Mouse (Mus musculus) thymus, postnatal 0 days (tissue): ENCODE results near the gene Spin1. TPM values are rescaled to one million over a fixed set of nuclear protein-coding genes. Genes with fewer than 3 reads are reported as not detected.
A peak's percentile ranks its signal among the peaks of the same experiment; 100 is the strongest.
"Not testable (repeated sequence)": the region's sequence is repeated elsewhere in the genome, so short reads cannot be mapped to it uniquely, and the experiment has no call there.

Experiments
- DNase-seq: peaks from one replicate; pipeline ENCODE4 v3.0.0-alpha.2; 2015; ENCODE audit warnings: low spot score
- polyA plus RNA-seq: library from polyadenylated mRNA; unstranded; fragments of >200 nt; fragmentation: Nextera tagmentation; extraction: Ambion mirVana; gene quantifications from 2 replicates; pipeline ENCODE4 v1.2.1, GENCODE M21; 2015

The Spin1 gene
- polyA plus RNA-seq, 1 experiment from 2014 or later = 49.3 TPM

DNA sequence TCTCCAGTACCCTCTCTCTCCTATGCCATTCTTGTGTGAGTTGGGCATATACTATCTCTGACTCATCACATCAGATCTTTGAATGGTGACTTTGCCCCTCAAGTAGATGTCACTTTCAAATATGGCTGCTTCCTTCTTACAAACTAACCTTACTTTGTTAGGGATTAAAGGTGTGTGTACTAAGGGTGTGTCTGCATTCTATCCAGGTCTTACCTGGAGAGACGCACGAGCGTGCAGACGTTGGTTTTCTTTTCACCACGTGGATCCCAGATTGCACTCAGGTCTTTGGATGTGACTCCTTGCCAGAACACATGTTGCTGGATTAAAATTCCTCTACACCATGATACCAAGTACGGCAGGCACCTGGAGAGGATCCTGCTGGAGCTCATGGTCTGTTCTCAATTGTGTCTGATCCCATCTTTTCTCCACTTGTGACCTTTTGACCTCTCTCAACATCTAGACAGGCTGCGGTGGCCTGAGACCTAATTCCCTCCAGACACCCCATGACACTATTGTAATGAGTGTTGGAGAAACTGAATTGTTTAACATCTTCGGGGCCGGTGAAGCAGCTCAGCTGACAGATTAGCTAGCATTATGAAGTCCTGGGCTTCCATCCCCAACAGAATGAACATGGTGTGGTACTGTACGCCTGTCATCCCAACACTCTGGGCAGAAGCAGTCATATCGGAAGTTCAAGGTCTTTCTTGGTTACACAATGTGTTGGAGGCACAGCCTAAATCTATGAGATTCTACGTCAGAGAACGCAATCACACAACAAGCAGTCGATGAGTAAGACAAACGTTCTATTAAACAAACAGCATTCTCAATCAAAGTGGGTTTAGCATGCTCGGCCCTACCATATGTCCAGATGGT lies 6.1 kb upstream of the Spin1 start:
- no peak for DNase-seq

DNA sequence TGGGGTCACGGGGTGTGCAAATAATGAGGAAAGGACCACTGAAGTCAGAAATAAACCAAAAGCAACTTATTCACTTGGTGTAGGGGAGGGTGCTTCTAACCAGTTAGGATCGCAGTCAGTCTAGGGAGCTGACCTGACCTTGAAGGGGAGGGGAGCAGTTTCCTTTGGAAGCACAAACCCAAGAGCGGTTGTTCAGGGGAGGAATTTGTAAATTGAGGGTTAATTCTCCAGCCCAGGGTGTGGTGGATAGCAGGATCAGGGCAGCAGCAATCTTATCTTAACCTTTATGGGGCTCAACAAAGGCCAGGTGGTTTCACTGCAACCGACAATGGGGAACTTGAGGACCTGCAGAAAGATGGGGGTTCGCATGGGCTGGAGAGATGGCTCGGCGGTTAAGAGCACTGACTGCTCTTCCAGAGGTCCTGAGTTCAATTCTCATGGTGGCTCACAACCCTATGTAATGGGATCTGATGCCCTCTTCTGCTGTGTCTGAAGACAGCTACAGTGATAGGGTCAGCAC lies 5.4 kb upstream of the Spin1 start:
- DNase-seq = no peak

DNA sequence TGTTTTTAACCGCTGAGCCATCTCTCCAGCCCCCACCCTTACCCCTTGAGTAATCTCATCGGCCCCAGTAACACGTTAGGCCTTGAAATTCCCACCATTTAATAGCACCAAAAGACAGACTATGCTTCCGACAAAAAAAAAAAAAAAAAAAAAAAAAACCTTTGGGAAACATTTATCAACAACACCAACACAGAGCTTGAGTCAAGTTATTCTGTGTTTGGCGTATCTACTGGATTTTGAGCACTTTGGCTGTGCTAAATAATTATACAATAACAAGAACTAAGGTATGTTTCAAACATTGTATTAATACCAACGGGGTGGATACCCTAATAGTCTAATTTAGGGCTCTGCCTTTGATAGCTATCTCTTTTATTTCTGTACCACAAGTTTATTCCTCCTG lies 4.0 kb upstream of the Spin1 start:
- DNase-seq = no peak

DNA sequence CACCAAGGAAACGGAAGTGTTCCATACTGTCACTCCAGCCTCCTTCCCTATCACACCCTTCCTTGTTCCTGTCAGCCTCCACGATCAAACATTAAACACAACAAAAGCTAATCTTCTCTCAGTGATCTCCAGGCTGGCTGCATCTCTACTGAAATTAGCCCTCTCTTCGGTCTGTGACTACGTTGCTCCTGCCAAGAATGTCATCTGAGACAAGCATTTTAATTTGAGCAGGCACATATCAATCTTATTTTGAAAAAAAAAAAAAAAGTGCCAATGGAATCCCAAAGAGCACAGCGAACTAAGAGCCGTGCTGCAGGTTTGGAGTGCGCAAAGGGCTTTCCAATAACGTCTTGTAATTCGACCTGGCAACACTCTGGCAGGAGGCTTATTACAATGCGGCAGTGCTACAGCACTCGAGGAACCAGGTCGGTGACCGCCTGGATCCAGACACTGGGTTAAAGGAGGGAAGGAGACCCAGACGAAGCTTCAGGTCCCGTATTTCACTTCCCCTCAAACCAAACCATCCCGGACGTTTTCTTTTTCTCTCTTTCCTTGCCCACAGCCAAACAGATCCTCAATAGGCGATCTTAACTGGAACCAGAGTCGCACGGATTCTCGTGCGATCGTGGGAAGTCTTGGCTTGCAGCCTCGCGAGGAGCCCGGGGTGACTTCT lies 984 bp upstream of the Spin1 start:
- no peak for DNase-seq

DNA sequence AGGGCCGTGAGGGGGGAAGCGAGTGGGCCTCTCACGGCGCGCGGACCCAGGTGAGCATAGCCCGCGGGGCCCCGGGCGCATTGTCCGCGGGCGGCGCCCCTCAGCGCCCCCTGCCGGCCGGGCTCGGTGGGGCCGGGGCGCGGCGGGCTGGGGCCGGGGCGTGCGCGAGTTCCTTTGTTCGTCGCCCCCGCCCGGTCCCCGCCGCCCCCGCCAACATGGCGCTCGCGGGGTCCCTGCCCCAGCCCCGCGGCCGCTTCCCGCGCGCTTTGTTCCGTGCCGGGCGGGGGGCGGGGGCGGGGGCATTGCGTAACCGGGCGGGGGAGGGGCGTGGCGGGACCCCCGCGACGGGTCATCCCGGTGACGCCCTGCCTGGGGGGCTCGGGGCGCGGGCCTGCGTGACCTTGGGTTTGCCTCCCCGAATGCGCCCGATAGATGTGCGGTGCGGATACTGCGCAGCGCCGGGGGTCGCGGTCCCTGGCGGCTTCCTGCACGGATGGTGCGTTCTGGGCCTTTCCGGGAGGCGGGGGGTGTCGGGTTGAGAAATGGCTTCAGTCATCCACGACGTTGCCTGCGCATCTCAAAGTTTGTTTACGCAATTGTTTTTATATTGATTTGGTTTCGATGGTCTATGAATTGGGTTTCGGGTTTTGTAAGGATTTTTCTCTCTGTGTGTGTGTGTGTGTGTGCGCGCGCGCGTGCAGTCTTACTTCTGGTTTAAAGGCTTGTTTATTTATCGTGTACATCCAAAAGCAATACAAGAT lies 516 bp downstream of the Spin1 start:
- peak; percentile 76 for DNase-seq

DNA sequence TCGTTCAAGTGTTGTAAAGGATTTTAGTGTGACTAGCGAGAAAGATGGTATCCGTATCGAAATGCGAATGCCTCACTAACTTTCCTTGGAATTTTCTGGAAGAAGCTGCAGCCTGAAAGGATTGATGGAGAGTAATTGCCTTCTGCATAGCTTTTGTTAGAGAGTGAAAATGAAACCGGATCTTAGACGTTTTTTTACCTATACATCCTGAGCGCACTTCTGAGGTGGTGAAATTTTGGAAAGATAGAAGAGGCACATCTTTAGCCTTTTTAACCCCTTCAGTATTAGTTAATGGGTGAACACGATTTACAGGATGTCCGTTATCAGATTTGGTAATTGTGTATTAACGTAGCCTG lies 1.1 kb downstream of the Spin1 start:
- DNase-seq = peak; percentile 45

DNA sequence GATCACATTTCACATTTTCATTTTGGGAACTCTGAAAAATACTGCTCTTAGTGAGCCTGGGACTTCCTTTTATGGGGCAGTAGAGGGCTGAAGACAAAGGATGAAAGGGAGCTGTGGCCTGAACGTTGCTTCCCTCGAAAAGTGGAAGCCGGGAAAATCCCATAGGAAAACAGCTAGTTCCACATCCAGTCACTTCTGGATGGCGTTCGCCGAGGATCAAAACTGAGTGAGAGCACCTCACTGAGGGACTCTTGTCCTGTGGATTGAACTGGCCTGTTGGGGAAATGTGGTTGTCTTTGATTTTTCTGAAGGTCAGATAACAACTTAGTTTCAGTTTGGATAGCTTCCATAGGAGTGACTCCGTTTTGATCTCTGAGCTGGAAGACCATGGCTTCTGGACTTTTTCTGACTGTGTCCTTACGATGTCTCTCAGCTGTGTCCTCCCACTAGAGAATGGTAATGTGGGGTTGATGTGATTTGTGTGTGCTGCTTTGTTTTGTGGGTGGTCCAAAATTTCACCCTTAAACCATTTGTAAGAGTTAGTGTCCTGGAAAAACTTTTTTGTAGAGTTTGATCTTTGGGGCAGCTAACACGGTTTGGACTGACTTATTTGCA lies 2.5 kb downstream of the Spin1 start:
- no peak for DNase-seq

DNA sequence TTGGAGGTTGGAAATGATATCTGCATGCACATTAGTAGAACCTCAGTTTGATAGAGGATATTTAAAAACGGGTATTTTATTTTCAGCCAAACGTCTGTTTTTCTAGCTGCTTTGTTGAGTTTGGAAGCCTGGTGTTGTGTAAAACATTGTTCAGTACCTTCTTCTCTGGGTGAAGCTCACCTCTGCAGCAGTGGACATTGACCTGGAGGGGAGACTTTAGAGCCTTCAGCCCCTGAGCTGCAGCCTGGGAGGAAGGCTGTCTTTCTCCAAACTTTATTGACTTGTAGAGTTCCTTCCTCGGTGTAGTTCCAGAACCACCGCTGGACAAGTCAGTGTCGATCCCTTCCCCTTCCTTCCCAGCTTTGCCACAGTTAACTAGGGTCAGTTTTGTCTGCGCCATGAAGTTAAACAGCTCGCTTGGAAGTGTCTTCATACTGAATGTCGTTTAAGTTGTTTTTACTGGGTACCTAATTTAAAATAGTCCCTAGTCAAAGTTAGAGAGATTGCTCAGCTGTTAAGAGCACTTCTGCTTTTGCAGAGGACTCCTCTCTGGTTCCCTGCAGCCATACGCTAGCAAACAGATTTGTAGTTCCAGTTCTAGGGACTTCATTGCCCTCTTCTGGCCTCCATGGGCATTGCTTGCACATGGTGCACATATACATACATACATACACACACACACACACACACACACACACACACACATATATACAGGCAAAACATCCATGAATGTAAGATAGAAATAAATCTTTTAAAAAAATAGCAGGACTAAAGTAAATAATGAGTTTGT lies 3.4 kb downstream of the Spin1 start:
- DNase-seq = no peak

DNA sequence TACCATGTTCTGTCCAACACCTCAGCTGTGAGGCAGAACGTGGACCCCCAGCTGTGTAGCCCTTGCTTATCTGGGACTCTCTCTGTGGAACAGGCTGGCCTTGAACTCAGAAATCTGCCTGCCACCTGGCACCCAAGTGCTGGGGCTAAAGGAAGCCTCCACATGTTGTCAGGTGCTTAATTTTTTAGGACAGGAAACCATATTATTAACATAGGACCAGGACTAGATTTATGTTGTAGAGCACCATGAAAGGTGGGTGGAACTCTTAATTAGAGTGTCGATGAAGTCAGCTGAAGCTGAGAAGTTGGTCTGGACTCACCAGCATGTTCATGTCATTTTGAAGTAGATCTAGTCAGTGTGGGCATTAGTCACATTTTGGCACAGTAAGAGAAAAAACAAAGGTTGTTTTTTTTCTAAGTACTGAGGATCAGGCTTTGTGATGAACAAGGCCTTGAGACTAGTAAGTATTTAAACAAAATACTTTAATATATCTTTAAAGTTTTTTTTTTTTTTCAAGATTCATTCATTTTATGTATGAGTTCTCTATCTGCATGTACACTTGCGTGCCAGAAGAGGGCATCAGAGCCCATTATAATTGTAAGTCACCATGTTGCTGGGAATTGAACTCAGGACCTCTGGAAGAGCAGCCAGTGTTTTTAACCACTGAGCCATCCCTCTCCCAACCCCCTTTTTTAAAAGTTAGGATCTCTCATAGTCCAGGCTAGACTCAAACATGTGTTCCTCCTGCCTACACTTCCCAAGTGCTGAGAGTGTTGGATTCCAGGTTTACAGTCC lies 5.4 kb downstream of the Spin1 start:
- no peak for DNase-seq

DNA sequence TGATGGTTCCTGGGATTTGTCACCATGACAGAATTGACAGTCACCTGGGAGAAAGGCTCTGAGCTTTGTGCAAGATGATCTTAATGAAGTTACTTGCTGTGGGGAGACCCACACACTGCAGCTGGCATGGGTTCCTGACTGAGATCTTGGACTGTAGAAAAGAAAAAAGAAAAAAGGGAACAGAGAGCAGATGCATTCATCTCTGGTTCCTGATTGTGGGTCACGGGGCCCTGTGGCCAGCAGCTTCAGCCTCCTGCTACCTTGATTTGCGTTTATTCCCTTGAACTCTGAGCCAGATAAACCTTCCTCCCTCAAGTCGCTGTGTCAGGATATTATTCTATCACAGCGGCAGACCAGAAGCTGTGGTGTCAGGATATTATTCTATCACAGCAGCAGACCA lies 6.1 kb downstream of the Spin1 start:
- DNase-seq = no peak

DNA sequence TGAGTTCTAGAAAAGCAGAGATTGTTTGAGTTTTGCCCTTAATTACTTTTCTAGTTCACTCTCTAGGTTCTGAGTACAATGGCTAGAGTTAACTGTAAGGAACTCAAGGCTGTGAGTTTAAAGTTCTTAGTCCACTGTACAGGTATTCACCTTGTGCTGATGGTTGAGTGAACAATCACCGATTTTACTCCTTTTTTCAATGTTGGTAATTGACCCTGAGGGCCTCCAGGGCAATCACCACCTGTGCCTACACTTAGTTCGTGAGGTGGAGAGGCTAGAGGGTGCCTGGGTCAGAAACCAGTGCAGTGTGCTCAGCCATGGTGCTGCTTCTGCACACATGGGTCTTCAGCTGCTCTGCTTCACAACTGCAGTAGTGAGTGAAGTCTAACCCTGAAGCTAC lies 8.8 kb downstream of the Spin1 start:
- DNase-seq = no peak

DNA sequence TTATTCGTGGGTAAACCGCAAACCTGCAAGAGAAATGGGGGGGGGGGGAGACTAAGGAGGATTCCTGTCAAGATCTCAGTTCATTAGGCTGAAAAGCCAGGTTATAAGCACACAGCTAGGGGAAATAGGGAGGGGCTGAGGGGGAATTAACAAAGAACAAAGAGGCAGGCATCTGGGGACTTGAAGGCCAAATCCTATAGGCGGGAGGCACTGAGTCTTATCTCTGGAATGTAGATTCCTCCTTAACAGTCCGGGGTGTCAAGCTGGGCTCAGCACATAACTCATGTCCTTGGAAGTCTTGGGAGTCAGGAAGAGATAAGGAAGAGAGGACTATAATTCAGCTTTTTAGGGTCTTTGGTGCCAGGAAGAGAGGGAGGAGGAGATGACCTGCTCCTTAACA lies 13.7 kb downstream of the Spin1 start:
- DNase-seq = not testable (repeated sequence)

DNA sequence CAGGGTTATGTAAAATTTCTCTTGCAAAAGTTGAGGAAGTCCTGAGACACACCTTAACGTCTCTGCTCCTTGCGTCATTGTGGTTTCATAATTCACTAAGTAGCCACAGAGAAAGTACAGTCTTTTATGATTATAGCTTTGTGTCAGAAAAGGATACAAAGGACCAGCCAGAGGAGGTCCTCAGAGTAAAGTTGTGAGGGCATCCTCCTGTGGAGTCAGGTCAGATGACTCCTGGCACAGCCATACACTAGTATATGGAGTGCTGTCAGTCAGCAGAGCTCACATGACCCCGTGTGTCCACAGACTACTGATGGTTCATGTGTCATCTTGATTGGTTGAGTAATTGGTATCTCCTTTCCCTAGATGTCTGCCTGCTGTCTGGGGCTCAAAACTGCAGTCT lies 15.1 kb downstream of the Spin1 start:
- no peak for DNase-seq

DNA sequence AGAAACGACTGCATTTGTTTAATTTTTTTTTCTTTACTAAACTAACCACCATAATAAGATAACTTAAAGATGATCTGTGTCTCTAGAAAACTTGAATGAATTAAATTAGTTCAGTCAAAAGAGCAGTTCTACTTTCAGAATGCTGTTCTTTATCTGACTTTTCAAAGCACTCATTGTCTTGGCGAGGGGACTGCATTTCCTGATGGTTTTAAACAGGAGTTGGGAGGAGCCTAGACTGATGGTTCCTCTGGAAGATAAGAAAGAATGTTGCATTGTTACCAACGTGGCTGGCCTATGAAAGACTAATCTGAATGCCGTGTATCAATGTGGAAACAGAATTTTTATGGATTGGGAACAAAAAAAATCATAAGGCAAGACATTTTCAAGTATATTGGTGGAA lies 20.1 kb downstream of the Spin1 start:
- no peak for DNase-seq

DNA sequence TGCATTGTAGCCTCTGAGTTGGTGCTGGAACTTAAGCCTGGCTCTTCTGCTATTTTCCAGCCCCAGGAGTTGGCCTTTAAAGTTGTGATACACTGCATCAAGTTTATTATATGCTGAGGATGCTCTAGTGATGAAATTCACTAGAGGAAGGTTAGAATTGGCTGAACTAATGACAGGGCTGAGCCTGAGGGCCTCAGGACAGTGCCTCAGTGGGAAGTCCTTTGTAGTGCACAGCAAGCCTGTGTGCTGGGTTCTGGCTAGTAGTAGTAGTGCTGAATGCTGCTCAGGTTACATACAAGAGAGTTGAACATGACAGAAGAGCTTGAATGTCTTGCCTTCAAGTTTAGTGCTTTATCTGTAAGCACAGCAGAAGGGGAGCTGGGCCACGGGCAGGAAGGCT lies 21.3 kb downstream of the Spin1 start:
- DNase-seq = no peak

DNA sequence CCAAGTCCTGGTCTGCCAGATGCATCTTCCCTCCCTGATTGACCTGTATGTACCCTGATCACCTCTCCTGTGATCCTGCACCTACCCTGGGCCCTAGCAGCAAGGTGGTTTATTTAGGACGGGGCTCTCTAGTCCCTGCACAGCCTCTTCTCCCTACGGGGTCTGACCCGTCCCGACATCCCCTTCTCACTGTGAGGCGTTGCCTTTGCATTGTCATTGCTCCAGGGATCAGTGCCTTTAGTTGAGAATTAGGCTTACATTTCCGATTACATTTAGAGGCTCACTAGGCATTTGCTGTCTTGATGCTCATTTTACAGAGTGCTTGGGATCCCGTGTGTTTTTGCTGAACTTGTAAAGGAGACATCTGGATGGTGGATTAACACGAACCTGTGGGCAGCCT lies 22.1 kb downstream of the Spin1 start:
- no peak for DNase-seq

DNA sequence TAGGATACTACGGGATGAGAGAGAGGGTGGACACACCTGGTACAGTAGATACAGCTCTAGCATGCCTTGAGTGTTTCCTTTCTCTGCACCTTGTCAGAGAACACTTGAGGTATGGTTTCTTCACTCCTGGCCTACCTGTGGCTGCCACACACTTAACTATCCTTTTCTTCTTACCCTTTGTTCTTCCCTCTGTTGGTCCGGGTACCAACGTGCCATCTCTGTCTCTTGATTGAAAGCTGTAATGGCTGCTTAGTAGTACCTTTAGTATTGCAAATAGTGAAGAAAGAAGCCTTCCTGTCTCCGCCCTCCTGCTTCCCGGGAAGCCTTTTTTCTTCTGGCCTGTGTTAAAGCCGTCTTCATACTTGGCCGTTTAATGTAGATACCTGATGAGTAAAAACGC lies 24.7 kb downstream of the Spin1 start:
- no peak for DNase-seq

DNA sequence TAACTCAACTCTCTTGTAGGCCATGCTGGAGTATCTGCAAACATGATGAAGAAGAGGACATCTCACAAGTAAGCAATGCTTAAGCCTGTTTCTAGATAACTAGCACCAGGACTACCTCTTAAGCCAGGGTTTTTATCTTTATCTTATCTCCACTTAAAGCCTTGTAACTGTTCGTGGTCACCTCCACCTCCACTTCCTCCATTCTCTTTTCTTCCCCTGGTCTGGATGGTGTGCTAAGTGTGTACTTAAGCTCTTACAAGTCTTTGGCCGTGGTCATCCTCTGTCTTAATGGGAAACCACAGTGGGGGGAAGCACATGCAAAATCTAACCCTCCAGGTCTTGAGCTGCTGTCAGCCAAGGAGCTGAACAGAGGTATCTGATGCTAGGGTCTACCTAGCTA lies 27.2 kb downstream of the Spin1 start:
- DNase-seq = no peak

DNA sequence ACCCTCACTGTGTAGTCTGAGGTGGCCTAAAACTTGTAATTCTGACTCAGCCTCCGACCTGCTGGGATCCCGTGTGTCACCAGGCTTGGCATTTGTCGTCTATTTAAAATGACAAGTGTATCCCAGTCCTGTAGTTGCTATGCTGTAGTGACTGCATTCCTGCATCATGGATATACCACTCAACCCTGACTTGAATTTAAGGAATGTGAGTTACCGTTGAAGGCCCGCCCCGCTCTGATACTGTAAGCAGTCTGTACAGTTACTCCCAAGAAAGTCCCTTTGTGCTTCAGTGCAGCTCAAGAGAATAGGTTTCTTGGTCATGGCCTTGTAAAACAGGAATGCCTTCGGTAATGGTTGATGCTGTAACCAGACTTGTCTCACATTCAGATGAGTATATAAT lies 27.7 kb downstream of the Spin1 start:
- no peak for DNase-seq

DNA sequence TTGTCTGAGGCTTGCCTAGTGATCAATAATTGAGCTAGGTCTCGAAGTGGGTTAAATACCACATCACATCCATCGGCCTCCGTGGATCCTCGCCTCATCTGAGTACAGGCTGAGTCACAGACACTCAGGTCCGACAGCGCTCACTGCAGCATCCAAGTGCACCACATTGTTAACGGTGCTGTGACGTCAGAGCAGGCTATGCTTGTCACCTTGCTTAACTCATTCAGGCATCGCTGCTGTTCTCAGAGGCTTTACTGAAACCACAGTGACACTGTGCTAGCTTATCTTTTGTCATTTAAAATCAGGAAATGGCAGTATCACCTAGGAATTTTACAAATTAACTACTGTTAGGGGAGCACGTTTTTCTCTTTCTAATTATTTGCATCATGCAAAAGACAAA lies 30.5 kb downstream of the Spin1 start:
- DNase-seq = no peak
